Mouse (Mus musculus) G1E-ER4 (cell line): ENCODE results near the gene Rpl7l1. TPM values are rescaled to one million over a fixed set of nuclear protein-coding genes. Genes with fewer than 3 reads are reported as not detected.

Experiments
- GATA1 ChIP-seq: IDR thresholded peaks from one replicate; pipeline ENCODE4 v1.8.0; 2012; ENCODE audit warnings: low read length, inconsistent platforms
- polyA plus RNA-seq: library from polyadenylated mRNA; stranded (reverse); fragments of >175 nt; gene quantifications from 2 replicates; pipeline ENCODE4 v1.2.3, GENCODE M21; 2012

Rpl7l1 gene
- polyA plus RNA-seq, 1 experiment: 6.3 TPM

- no peak for TF ChIP-seq GATA1
Measured at GRCm38 (mm10) chr17:46751794-46752556, 30.5 kb downstream of the Rpl7l1 start, which contains the start of gene Cnpy3. Cnpy3 (minus strand) TSS chr17:46752214.

- TF ChIP-seq GATA1: no peak
Measured at GRCm38 (mm10) chr17:46751056-46751793, 31.2 kb downstream of the Rpl7l1 start.

DNA sequence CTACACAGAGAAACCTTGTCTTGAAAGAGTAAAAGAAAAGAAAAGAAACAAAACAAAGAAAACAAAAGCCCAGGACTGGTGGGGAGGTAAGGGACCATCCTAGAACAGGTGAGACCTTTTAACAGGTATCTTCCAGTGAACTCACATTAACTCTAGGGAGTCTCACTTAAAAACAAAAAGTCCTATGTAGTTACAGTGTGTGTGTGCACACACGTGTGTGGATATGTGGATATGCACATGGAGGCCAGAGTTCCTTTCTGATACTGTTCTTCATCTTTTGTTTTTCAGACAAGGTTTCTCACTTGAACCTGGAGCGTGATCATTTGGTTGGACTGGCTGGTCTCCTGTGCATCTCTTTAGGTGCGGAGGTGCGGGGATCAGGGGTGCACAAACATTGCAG is 31.9 kb downstream of the Rpl7l1 start:
- TF ChIP-seq GATA1: no peak

GRCm38 (mm10) chr17:46749282-46749681 is 33.2 kb downstream of the Rpl7l1 start:
- TF ChIP-seq GATA1: no peak

DNA sequence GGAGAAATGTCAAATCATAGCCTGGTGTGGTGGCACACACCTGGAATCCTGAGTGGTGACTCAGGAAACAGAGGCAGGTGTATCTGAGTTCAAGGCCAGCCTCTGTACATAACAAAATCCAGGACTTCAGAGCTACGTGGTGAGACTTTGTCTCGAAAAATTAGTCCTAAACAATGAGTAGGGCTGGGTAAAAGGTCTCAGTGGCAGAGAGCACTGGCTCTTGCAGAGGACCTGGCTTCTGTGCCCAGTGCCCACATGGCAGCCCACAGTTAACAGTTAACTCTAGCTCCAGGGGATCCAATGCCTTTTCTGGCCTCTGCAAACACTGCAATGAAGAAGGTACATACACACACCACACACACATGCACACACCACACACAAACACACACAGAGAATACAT is 34.7 kb downstream of the Rpl7l1 start:
- TF ChIP-seq GATA1: no peak

DNA sequence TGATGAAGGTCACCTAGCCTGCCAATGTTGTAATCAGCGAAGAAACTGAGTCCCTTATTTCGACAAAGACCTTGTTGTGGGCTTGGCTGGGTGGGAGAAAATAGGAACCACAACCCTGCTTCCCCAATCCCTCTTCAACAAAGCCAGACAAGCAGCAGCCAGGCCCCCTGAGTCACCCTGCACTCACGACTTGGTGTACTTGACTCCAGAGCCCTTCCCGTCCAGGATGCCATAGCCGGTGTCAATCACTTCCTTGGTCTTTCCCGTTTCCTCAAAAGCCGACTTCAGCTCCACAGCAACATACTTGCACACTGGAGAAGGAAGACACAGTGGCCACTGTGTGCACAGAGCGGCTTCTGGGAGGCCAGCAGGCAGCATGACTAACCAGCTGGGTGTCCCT is 35.2 kb downstream of the Rpl7l1 start:
- no peak for TF ChIP-seq GATA1

GRCm38 (mm10) chr17:46745506-46745905 is 37.0 kb downstream of the Rpl7l1 start:
- no peak for TF ChIP-seq GATA1

DNA sequence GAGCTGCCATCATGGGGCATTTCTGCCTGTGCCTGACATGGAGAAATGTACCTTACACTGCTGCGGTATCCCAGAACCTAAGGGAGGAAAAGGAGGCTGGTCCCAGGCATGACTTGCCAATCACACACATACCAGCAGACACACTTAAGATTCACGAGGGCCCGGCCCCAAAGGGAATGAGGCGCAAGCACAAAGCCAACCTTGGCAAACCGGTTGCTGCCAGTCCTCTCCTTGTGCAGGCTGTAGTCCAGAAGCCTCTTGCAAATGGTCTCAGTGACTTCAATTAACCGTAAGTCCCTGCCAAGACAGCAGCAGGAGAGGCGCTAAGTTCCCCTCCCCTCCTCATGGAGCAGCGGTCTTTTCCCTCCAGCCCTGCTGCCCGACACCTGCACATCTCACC is 39.5 kb downstream of the Rpl7l1 start:
- no peak for TF ChIP-seq GATA1

GRCm38 (mm10) chr17:46741305-46741704 is 41.2 kb downstream of the Rpl7l1 start:
- TF ChIP-seq GATA1: no peak

DNA sequence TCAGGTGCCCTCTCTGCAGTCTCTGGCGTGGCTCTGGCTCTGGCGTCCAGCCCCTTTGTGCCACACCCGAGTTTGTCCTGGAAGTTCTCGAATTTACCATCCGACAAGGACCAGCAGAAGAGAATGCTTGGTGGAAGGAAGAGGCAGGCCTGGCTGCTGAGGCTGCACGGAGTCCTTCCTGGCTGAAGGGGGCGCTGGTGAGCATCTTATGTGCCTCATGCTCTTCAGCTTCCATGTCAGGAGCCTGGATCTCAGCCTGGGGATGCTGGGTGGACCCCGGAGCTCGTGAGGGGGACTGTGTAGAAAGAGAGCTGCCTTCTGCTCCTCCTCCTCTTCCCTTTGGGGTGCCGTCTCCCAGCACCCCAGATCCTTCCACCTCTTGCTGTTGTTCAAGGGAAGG is 46.3 kb downstream of the Rpl7l1 start:
- TF ChIP-seq GATA1: no peak

- no peak for TF ChIP-seq GATA1
Measured at GRCm38 (mm10) chr17:46735287-46735686, 47.2 kb downstream of the Rpl7l1 start.

- no peak for TF ChIP-seq GATA1
Measured at GRCm38 (mm10) chr17:46734055-46734454, 48.4 kb downstream of the Rpl7l1 start.

DNA sequence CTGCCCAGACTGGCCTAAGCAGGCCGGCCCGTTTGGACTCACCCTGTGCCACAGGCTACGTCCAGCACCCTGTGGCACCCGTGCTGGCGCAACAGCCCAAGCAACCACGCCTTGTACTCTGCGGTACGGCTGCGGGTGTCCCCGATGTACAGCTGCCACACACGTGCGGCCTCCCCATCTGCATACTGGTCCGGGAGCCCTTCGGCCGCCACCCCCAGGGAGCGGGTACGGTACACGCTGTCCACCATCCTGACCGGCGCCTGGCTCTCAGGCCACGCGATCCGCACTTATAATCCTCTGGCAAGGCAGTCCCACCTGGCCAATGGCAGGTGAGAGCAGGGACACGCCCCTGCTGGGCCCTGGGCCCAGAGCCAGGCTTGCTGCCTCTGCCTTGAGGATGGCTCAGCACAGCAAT is 53.6 kb downstream of the Rpl7l1 start, which contains the start of gene Gnmt:
TSS of gene Gnmt (minus strand) at position 265 of the 415 bp plus-strand sequence.
- TF ChIP-seq GATA1: no peak

DNA sequence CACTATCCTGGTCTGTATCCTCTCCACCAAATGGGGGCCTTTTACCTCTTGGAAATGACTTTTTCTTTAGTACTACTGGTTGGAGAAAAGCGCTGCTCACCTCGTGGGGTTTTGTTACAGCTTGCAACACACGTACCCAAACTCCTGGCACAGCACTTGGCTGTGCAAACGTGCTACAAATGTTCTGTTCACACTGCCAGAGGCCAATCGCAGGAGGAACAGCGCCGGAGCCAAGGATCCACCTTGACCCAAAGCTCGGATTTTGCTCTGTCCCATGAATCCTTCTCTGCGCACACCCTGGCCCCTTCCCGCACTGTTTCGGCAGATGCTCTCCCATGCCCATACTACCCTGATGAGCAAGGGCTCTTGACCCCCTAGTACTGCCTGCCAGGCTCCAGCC is 54.0 kb downstream of the Rpl7l1 start:
- TF ChIP-seq GATA1: no peak

- no peak for TF ChIP-seq GATA1
Measured at GRCm38 (mm10) chr17:46728021-46728420, 54.5 kb downstream of the Rpl7l1 start.

- no peak for TF ChIP-seq GATA1
Measured at GRCm38 (mm10) chr17:46727271-46727670, 55.2 kb downstream of the Rpl7l1 start.

- TF ChIP-seq GATA1: no peak
Measured at GRCm38 (mm10) chr17:46725731-46726645, 56.5 kb downstream of the Rpl7l1 start.
